Mouse (Mus musculus): ENCODE results near the gene Tmem44.
"Not testable (repeated sequence)": the region's sequence is repeated elsewhere in the genome, so short reads cannot be mapped to it uniquely, and the experiment has no call there.

Tmem44 gene

GRCm38 (mm10) chr16:30490791-30491190 lies 59.9 kb downstream of the Tmem44 start:
- no peak for DNase-seq

- DNase-seq, result no peak
Measured at GRCm38 (mm10) chr16:30490316-30490715, 60.3 kb downstream of the Tmem44 start.

GRCm38 (mm10) chr16:30489662-30490061 lies 61.0 kb downstream of the Tmem44 start:
- no peak for DNase-seq

GRCm38 (mm10) chr16:30486498-30486897 lies 64.1 kb downstream of the Tmem44 start:
- DNase-seq, result no peak

GRCm38 (mm10) chr16:30477791-30478190 lies 72.9 kb downstream of the Tmem44 start:
- no peak for DNase-seq

GRCm38 (mm10) chr16:30477006-30477405 lies 73.6 kb downstream of the Tmem44 start:
- DNase-seq, result no peak

- DNase-seq, result no peak
Measured at GRCm38 (mm10) chr16:30475633-30476461, 74.8 kb downstream of the Tmem44 start.

- DNase-seq, result no peak
Measured at GRCm38 (mm10) chr16:30472447-30472846, 78.2 kb downstream of the Tmem44 start.

- DNase-seq, result no peak
Measured at GRCm38 (mm10) chr16:30471912-30472311, 78.7 kb downstream of the Tmem44 start.

- no peak for DNase-seq
Measured at GRCm38 (mm10) chr16:30468944-30469343, 81.7 kb downstream of the Tmem44 start.

- no peak for DNase-seq
Measured at GRCm38 (mm10) chr16:30465680-30466298, 84.9 kb downstream of the Tmem44 start.

- DNase-seq, result not testable (repeated sequence)
Measured at GRCm38 (mm10) chr16:30464742-30465141, 85.9 kb downstream of the Tmem44 start.
